Mouse (Mus musculus) bone marrow, adult 2 months (tissue): Measurements from ENCODE around the gene Fgf14.

ENCODE experiments used
- CTCF ChIP-seq: fragments of 200-500 bp; IDR thresholded peaks from 2 replicates; pipeline ENCODE4 v1.5.1; 2011; ENCODE audit warnings: low read length, control low read depth; ENCODE audit not compliant: control insufficient read depth, insufficient read depth
- POLR2A ChIP-seq: fragments of 200-500 bp; IDR thresholded peaks from 2 replicates; pipeline ENCODE4 v1.6.1; 2011; ENCODE audit warnings: low read depth, mild to moderate bottlenecking, control low read depth, low read length, borderline replicate concordance; ENCODE audit not compliant: control insufficient read depth

DNA sequence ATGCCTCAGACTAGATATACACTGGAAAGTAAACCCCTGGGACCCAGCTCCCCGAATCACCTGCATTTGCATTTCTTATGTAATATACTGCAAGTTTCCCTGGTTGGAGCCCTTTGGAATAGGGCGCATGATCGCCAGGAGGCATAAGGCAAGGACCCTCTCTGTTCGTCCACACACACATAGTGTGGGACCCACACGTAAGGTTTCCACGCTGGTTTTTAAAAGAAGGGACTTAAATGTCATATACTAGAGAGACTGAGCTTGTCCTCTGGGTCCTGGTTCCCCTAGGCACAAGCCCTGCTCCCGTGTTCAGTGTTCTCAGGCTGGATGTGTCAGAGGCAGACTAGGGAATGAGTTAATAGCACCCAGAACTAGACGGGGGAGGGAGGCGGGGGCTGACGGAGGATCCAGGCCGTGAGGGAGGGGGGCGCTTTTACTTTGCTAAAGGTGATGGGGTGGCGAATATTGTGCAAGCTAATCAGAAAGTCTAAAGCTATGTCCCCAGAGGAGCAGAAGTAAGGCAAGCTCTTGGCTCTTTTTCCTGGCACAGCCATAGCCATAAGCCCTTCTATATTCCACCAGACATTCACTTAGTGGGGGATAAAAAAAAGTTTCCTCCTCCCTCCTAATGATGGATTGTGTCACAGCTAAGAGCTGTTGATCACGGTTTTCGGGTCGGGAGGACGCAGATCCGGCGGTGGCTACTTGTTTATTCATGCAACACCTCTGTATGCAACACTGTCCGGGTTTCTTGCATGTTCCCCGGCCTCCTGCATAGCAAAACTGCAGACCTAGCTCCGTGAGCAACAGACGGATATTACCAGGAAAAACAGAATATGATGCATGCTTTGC lies 1.0 kb downstream of the Fgf14 start:
- TF ChIP-seq POLR2A, result no peak
- TF ChIP-seq CTCF, result no peak
